Mouse (Mus musculus): ENCODE measurements around the gene Vmn1r192.

GRCm38 (mm10) chr13:22183869-22184268, 7.1 kb downstream of the Vmn1r192 start, which contains the start of gene Vmn1r191:
- TF ChIP-seq CTCF (IDR thresholded peaks at IDR 0.05; ENCODE audit: borderline replicate concordance, insufficient read depth, low read length) (no peak), POLR2A (IDR thresholded peaks at IDR 0.05; ENCODE audit: low read depth, low read length) (no peak)

Measured in embryonic fibroblast, embryonic 13.5 days (primary cell).